Mouse (Mus musculus) ES-Bruce4 (cell line): Measurements from ENCODE around the gene Atp4b. TPM values are rescaled to one million over a fixed set of nuclear protein-coding genes. Genes with fewer than 3 reads are reported as not detected.

ENCODE experiments used
- H3K27ac ChIP-seq: 2 replicates; pipeline ENCODE4 v1.5.1; 2012; ENCODE audit warnings: low read length, inconsistent platforms; ENCODE audit not compliant: insufficient read depth
- H3K27me3 ChIP-seq: 2 replicates; pipeline ENCODE4 v1.6.1; 2012; ENCODE audit warnings: mild to moderate bottlenecking, low read length, inconsistent platforms; ENCODE audit not compliant: control insufficient read depth, poor library complexity, insufficient read depth, severe bottlenecking
- H3K36me3 ChIP-seq: 2 replicates; pipeline ENCODE4 v1.6.1; 2012; ENCODE audit warnings: inconsistent platforms, mild to moderate bottlenecking, low read length, moderate library complexity; ENCODE audit not compliant: control insufficient read depth, poor library complexity, insufficient read depth, severe bottlenecking
- H3K4me1 ChIP-seq: one replicate; pipeline ENCODE4 v1.8.1; 2011; ENCODE audit warnings: low read length; ENCODE audit not compliant: control insufficient read depth, insufficient read depth
- H3K4me3 ChIP-seq: 2 replicates; pipeline ENCODE4 v1.5.1; 2011; ENCODE audit warnings: low read depth, mild to moderate bottlenecking, low read length
- H3K9ac ChIP-seq: 2 replicates; pipeline ENCODE4 v1.6.1; 2012; ENCODE audit warnings: low read depth, mild to moderate bottlenecking, inconsistent platforms; ENCODE audit not compliant: poor library complexity, severe bottlenecking
- H3K9me3 ChIP-seq: replicated peaks from 2 replicates; pipeline ENCODE4 v1.6.1; 2012; ENCODE audit warnings: mild to moderate bottlenecking, low read length, inconsistent platforms; ENCODE audit not compliant: control insufficient read depth, poor library complexity, insufficient read depth, severe bottlenecking
- CTCF ChIP-seq: IDR thresholded peaks from one replicate; pipeline ENCODE4 v1.8.1; 2011; ENCODE audit warnings: low read depth, low read length
- EP300 ChIP-seq: IDR thresholded peaks from 2 replicates; pipeline ENCODE4 v1.6.1; 2011; ENCODE audit warnings: low read depth, low read length; ENCODE audit not compliant: insufficient read depth
- POLR2A ChIP-seq: IDR thresholded peaks from one replicate; pipeline ENCODE4 v1.8.1; 2011; ENCODE audit warnings: low read length; ENCODE audit not compliant: insufficient read depth
- polyA plus RNA-seq: library from polyadenylated mRNA; stranded (reverse); fragments of >200 nt; gene quantifications from 2 replicates; pipeline ENCODE4 v1.2.4, GENCODE M21; 2011; ENCODE audit warnings: low read depth; ENCODE audit not compliant: missing spikeins, insufficient read depth, insufficient read length

The Atp4b gene
- polyA plus RNA-seq, 1 experiment: not detected

DNA sequence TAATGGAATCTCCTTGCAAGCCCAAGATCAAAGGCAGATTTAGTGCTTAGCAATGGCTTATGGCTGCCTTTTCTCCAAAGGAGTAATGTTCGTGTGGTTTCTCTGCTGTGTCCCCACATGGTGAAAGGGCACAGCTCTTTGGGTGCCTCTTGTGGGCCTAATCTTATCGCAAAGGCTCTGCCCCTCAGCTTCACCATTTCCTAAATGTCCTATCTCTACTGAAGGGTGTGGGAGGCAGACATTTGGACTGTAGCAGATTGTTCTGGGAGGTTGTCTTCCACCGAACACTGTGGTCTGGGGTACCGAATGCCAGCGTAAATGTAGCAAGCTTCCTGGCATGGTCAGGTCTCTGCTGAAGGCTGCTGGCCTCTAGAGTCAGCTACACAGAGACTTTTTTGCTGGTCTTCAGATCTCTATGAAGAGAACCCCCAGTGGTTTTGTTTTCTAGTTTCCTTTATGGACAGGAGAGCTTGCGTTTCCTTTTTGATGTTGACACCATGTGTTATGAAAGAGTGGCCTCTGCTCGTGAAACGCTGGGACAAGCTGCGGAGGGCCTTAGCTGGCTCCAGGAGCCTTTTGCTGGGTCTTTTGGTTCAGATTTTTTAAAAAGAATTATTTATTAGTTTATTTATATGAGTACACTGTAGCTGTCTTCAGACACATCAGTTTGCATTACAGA lies 43.3 kb downstream of the Atp4b start:
- TF ChIP-seq EP300 (no peak), POLR2A (no peak), CTCF (no peak)
- H3K36me3 ChIP-seq: peaks cover 73% of the 10 kb centered on the region
- H3K27me3 ChIP-seq: no peaks in the 10 kb centered on the region
- no peak overlapping the region for H3K27ac ChIP-seq
- no peaks in the 10 kb centered on the region for H3K9me3 ChIP-seq
- H3K9ac ChIP-seq: no peak overlapping the region
- H3K4me3 ChIP-seq: no peak overlapping the region
- H3K4me1 ChIP-seq: no peaks in the 10 kb centered on the region

DNA sequence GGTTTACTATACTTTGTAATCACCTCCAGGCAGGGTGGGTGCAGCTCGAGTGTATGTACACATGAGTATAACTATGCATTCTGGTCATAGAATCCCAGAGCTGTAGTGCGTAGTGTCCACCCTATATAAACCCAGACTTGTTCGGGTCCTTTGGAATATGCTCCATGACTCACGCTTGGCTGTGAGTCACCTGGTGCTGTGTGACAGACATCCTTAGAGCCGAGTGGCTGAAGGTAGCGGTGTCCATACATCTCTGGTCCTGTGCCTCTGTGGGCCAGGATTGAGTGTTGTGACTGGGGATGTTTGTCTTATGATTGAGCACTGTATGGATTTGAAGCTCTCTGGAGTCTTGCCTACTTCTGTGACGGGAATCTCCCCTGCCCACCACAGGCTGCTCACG lies 44.0 kb downstream of the Atp4b start:
- Histone ChIP-seq H3K4me1 (no peaks in the 10 kb centered on the region), H3K27ac (no peak overlapping the region), H3K9me3 (no peaks in the 10 kb centered on the region), H3K4me3 (no peak overlapping the region), H3K9ac (no peak overlapping the region), H3K36me3 (peaks cover 70% of the 10 kb centered on the region), H3K27me3 (no peaks in the 10 kb centered on the region)
- TF ChIP-seq POLR2A (no peak), CTCF (no peak), EP300 (no peak)

DNA sequence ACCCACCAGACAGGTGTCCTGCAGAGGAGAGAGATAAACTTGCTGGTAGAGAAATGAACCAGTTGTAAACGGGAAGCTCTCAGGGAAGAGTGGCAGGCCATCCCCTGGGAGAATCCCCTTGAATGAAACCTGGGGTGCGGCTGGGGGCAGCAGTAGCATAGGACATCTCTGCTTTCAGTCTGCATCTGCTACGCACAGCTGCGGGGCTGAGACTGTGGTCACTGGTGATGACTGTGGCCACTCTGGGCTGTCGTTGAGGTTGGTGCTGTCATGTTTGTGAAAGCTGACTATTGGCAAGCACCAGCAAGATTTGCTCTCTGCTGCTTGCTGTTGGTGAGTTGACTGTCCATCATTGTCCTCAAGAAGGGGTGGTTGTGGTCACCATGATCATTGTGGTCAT lies 45.0 kb downstream of the Atp4b start:
- no peaks in the 10 kb centered on the region for H3K9me3 ChIP-seq
- H3K36me3 ChIP-seq: peaks cover 66% of the 10 kb centered on the region

DNA sequence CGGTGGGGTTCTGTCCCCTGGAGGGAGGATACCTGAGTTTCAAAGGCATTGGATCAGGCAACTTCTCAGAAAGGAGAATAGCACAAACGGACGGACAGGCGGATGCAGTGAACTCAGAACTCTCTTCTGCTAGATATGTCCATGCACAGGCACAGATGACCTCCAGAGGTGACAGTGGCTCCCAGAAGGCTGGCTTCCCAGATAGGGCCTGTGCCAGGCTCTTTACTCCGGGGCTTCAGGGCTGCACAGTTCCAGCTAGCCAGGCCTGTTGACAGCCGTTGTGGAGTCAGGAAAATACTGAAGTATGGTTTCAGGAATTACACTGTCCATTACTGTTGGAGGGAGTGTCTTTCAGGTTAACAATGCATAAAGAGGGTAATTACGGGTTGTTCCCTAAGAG lies 46.6 kb downstream of the Atp4b start:
- H3K27me3 ChIP-seq: no peaks in the 10 kb centered on the region
- no peaks in the 10 kb centered on the region for H3K4me1 ChIP-seq
- H3K27ac ChIP-seq: no peak overlapping the region
- no peak for TF ChIP-seq EP300
- H3K36me3 ChIP-seq: peaks cover 69% of the 10 kb centered on the region
- H3K9ac ChIP-seq: no peak overlapping the region
- no peak overlapping the region for H3K4me3 ChIP-seq
- H3K9me3 ChIP-seq: no peaks in the 10 kb centered on the region

More for the DNA sequence above, 45.0 kb downstream of the Atp4b start:
- TF ChIP-seq POLR2A: no peak
- no peak for TF ChIP-seq EP300
- no peaks in the 10 kb centered on the region for H3K4me1 ChIP-seq
- no peak overlapping the region for H3K27ac ChIP-seq
- no peak overlapping the region for H3K4me3 ChIP-seq
- H3K27me3 ChIP-seq: no peaks in the 10 kb centered on the region
- no peak overlapping the region for H3K9ac ChIP-seq

DNA sequence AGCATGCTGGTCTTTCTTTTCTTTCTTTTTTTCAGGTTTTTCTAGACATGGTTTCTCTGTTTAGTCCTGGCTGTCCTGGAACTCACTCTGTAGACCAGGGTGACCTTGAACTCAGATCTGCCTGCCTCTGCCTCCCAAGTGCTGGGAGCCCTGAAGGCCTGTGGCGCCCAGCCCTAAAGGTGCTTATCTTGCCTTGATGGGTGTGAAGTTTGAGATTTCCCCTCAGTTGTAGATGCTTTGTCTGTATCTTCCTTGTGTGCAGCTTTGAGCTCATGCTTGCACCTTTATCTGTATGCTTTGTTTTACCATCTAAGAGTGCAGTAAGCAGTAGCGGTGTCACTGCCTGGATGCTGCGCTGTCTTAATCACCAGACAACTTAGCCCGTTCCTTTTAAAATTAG lies 53.5 kb downstream of the Atp4b start:
- no peak overlapping the region for H3K4me3 ChIP-seq
- H3K9ac ChIP-seq: no peak overlapping the region
- H3K4me1 ChIP-seq: peaks cover 3% of the 10 kb centered on the region
- H3K9me3 ChIP-seq: no peaks in the 10 kb centered on the region
- no peaks in the 10 kb centered on the region for H3K27me3 ChIP-seq
- peaks cover 67% of the 10 kb centered on the region for H3K36me3 ChIP-seq
- H3K27ac ChIP-seq: no peak overlapping the region
- TF ChIP-seq CTCF: no peak
- TF ChIP-seq EP300: no peak
- TF ChIP-seq POLR2A: no peak

DNA sequence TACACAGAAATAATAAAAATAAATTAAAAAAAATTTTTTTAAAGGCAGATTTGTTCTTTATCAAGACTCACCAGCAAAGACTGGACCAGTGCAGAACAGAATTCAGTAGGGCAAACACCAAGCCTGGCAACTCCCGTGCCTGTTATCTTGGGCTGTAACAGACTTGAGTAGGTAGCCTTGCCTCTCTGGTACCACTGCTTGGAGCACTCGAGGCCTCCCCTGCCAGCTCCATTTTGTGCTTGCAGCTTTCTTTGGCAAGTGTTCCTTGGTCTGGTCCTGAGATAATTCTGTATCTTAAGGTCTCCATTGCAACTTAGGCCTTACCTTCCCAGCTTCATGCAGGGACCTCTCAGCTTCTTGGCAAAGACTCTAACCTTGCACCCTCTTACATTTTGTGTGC lies 54.3 kb downstream of the Atp4b start:
- no peak overlapping the region for H3K9ac ChIP-seq
- no peak for TF ChIP-seq EP300

More for the DNA sequence above, 54.3 kb downstream of the Atp4b start:
- Histone ChIP-seq H3K9me3 (no peaks in the 10 kb centered on the region), H3K27me3 (no peaks in the 10 kb centered on the region), H3K27ac (no peak overlapping the region), H3K4me1 (peaks cover 4% of the 10 kb centered on the region), H3K36me3 (peaks cover 65% of the 10 kb centered on the region), H3K4me3 (no peak overlapping the region)
